Mouse (Mus musculus) 3T3-L1 (cell line): ENCODE measurements around the gene Bphl.

Source experiments
- DNase-seq: peaks from one replicate; pipeline ENCODE4 v3.0.0-alpha.2; 2015; ENCODE audit warnings: low read depth, low spot score

Bphl gene

GRCm38 (mm10) chr13:34088201-34088649, 50.8 kb downstream of the Bphl start:
- DNase-seq: peak; percentile 73

- DNase-seq: no peak
Observed at GRCm38 (mm10) chr13:34088871-34089288, 51.5 kb downstream of the Bphl start.

- DNase-seq: no peak
Observed at GRCm38 (mm10) chr13:34089358-34089757, 52.0 kb downstream of the Bphl start.

GRCm38 (mm10) chr13:34095542-34096435, 58.4 kb downstream of the Bphl start:
- DNase-seq: peak; percentile 63

- DNase-seq: no peak
Observed at GRCm38 (mm10) chr13:34096455-34096854, 59.1 kb downstream of the Bphl start.

GRCm38 (mm10) chr13:34097086-34097485, 59.7 kb downstream of the Bphl start:
- no peak for DNase-seq

GRCm38 (mm10) chr13:34100733-34101132, 63.3 kb downstream of the Bphl start:
- no peak for DNase-seq

GRCm38 (mm10) chr13:34101247-34101646, 63.9 kb downstream of the Bphl start:
- DNase-seq: no peak

- no peak for DNase-seq
Observed at GRCm38 (mm10) chr13:34101908-34102307, 64.5 kb downstream of the Bphl start.

- DNase-seq: no peak
Observed at GRCm38 (mm10) chr13:34105364-34105763, 68.0 kb downstream of the Bphl start.

- no peak for DNase-seq
Observed at GRCm38 (mm10) chr13:34106256-34106655, 68.9 kb downstream of the Bphl start.

- DNase-seq: no peak
Observed at GRCm38 (mm10) chr13:34106999-34107398, 69.6 kb downstream of the Bphl start.

- DNase-seq: no peak
Observed at GRCm38 (mm10) chr13:34109035-34109676, 71.8 kb downstream of the Bphl start.

- no peak for DNase-seq
Observed at GRCm38 (mm10) chr13:34109677-34110058, 72.3 kb downstream of the Bphl start.

GRCm38 (mm10) chr13:34111019-34111418, 73.6 kb downstream of the Bphl start:
- DNase-seq: no peak

GRCm38 (mm10) chr13:34111878-34112277, 74.5 kb downstream of the Bphl start:
- DNase-seq: no peak

- DNase-seq: peak; percentile 98
Observed at GRCm38 (mm10) chr13:34112369-34113081, 75.1 kb downstream of the Bphl start.

GRCm38 (mm10) chr13:34113086-34113485, 75.7 kb downstream of the Bphl start:
- peak; percentile 91 for DNase-seq

- no peak for DNase-seq
Observed at GRCm38 (mm10) chr13:34114654-34115053, 77.3 kb downstream of the Bphl start.

- no peak for DNase-seq
Observed at GRCm38 (mm10) chr13:34116508-34116907, 79.1 kb downstream of the Bphl start.

GRCm38 (mm10) chr13:34118816-34119215, 81.4 kb downstream of the Bphl start:
- DNase-seq: no peak

- DNase-seq: no peak
Observed at GRCm38 (mm10) chr13:34119406-34119805, 82.0 kb downstream of the Bphl start.
